Mouse (Mus musculus) testis, adult 2 months (tissue): ENCODE measurements around the gene Apba1. TPM values are rescaled to one million over a fixed set of nuclear protein-coding genes. Genes with fewer than 3 reads are reported as not detected.

Experiments used
- H3K27ac ChIP-seq: fragments of 200-500 bp; 2 replicates; pipeline ENCODE4 v1.5.1; 2012; ENCODE audit warnings: low read depth, low read length; ENCODE audit not compliant: control insufficient read depth, insufficient read depth
- H3K27me3 ChIP-seq: fragments of 200-500 bp; 2 replicates; pipeline ENCODE4 v1.6.1; 2012; ENCODE audit warnings: mild to moderate bottlenecking, low read length, moderate library complexity; ENCODE audit not compliant: control insufficient read depth, insufficient read depth
- H3K36me3 ChIP-seq: fragments of 200-500 bp; 2 replicates; pipeline ENCODE4 v1.6.1; 2012; ENCODE audit warnings: mild to moderate bottlenecking, low read length; ENCODE audit not compliant: control insufficient read depth, insufficient read depth
- H3K4me1 ChIP-seq: fragments of 200-500 bp; 2 replicates; pipeline ENCODE4 v1.6.1; 2012; ENCODE audit warnings: low read length; ENCODE audit not compliant: control insufficient read depth, insufficient read depth
- H3K4me3 ChIP-seq: fragments of 200-500 bp; 2 replicates; pipeline ENCODE4 v1.5.1; 2012; ENCODE audit warnings: low read depth, mild to moderate bottlenecking, low read length, moderate library complexity, mixed read lengths; ENCODE audit not compliant: control insufficient read depth
- CTCF ChIP-seq: fragments of 200-500 bp; IDR thresholded peaks from 2 replicates; pipeline ENCODE4 v1.5.1; 2012; ENCODE audit warnings: low read depth, mild to moderate bottlenecking, inconsistent platforms, low read length, moderate library complexity; ENCODE audit not compliant: control insufficient read depth, insufficient read depth, insufficient replicate concordance
- POLR2A ChIP-seq: fragments of 200-500 bp; IDR thresholded peaks from 2 replicates; pipeline ENCODE4 v1.6.1; 2012; ENCODE audit warnings: low read depth, mild to moderate bottlenecking, inconsistent platforms, low read length, moderate library complexity; ENCODE audit not compliant: control insufficient read depth
- polyA plus RNA-seq: library from polyadenylated mRNA; depleted of rRNA; stranded (reverse); fragments of >200 nt; gene quantifications from 2 replicates; pipeline ENCODE4 v1.2.3, GENCODE M21; 2012

The Apba1 gene
- polyA plus RNA-seq, 1 experiment = 24.1 TPM

DNA sequence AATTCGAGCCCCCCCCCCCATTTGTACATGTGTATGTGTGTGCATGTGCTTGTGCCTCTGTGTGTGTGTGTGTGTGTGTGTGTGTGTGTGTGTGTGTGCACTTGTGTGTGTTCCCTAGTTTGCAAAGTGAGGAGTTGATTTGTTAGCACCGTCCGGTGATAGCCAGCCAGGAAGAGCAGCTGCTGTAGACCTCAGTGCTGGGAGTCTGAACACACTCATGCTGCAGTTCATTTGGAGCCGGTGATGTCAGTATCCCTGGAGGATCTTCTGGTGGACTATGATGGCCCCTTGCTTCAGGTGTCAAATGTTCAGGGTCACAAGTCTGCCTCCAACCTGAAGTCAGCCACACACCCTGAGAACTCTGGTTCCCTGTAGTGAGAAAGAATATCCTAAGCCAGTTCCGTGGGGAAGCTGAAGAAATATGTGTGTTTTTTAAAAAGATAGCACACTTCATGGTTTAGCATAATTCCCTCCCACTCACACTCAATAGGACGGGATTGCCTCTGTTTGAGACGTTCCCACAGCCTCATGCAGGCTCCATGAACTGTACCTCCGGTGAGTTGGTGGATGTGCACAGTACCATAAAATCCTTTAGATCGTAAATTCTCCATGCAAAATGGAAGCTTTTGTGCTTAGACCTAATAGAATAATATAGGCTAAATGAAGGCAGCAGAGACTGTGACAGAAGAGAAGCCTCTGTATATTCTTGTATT is 29.9 kb downstream of the Apba1 start:
- Histone ChIP-seq H3K27me3 (no peaks in the 10 kb centered on the region), H3K4me1 (no peaks in the 10 kb centered on the region), H3K27ac (no peak overlapping the region), H3K36me3 (no peaks in the 10 kb centered on the region), H3K4me3 (no peak overlapping the region)
- TF ChIP-seq CTCF = no peak
- no peak for TF ChIP-seq POLR2A

DNA sequence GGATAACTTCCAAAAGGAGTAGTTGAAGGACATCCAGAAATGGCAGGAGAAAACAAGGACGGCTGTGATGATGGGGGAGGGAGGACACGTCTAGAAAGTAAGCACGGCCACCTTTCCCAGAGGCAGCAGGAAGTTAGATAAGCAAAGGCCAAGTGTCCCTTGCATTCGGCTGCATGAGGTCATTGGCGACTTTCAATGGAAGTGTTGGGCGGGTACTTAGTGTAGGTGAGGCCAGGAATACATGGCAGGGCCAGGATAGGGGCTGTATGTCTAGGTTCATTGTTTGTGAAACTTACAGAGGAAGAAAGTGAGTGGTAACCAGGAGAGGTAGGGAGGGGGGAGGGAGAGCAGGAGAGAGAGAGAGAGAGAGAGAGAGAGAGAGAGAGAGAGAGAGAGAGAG is 33.0 kb downstream of the Apba1 start:
- Histone ChIP-seq H3K4me3 (no peak overlapping the region), H3K4me1 (no peaks in the 10 kb centered on the region), H3K27ac (no peak overlapping the region), H3K36me3 (no peaks in the 10 kb centered on the region), H3K27me3 (no peaks in the 10 kb centered on the region)
- TF ChIP-seq POLR2A = no peak
- no peak for TF ChIP-seq CTCF

- no peaks in the 10 kb centered on the region for H3K4me1 ChIP-seq
- no peaks in the 10 kb centered on the region for H3K27me3 ChIP-seq
- no peak for TF ChIP-seq CTCF
- no peak for TF ChIP-seq POLR2A
- H3K4me3 ChIP-seq = no peak overlapping the region
- H3K27ac ChIP-seq = no peak overlapping the region
- H3K36me3 ChIP-seq = no peaks in the 10 kb centered on the region
Measured at GRCm38 (mm10) chr19:23792559-23792958, 33.9 kb downstream of the Apba1 start.

GRCm38 (mm10) chr19:23794491-23794890 is 35.8 kb downstream of the Apba1 start:
- H3K4me1 ChIP-seq = no peaks in the 10 kb centered on the region
- no peaks in the 10 kb centered on the region for H3K27me3 ChIP-seq
- H3K36me3 ChIP-seq = no peaks in the 10 kb centered on the region
- TF ChIP-seq CTCF (no peak), POLR2A (no peak)
- no peak overlapping the region for H3K27ac ChIP-seq
- no peak overlapping the region for H3K4me3 ChIP-seq

- Histone ChIP-seq H3K36me3 (no peaks in the 10 kb centered on the region), H3K4me3 (no peak overlapping the region), H3K27me3 (no peaks in the 10 kb centered on the region), H3K4me1 (no peaks in the 10 kb centered on the region), H3K27ac (no peak overlapping the region)
- TF ChIP-seq CTCF (no peak), POLR2A (no peak)
Measured at GRCm38 (mm10) chr19:23795156-23795555, 36.5 kb downstream of the Apba1 start.

GRCm38 (mm10) chr19:23801174-23801573 is 42.5 kb downstream of the Apba1 start:
- H3K27ac ChIP-seq = no peak overlapping the region

GRCm38 (mm10) chr19:23803221-23803870 is 44.7 kb downstream of the Apba1 start:
- Histone ChIP-seq H3K4me3 (no peak overlapping the region), H3K27ac (no peak overlapping the region), H3K27me3 (no peaks in the 10 kb centered on the region), H3K4me1 (no peaks in the 10 kb centered on the region), H3K36me3 (no peaks in the 10 kb centered on the region)
- TF ChIP-seq POLR2A (no peak), CTCF (no peak)

More at GRCm38 (mm10) chr19:23801174-23801573, 42.5 kb downstream of the Apba1 start:
- Histone ChIP-seq H3K4me1 (no peaks in the 10 kb centered on the region), H3K4me3 (no peak overlapping the region), H3K27me3 (no peaks in the 10 kb centered on the region), H3K36me3 (no peaks in the 10 kb centered on the region)
- TF ChIP-seq CTCF (no peak), POLR2A (no peak)

DNA sequence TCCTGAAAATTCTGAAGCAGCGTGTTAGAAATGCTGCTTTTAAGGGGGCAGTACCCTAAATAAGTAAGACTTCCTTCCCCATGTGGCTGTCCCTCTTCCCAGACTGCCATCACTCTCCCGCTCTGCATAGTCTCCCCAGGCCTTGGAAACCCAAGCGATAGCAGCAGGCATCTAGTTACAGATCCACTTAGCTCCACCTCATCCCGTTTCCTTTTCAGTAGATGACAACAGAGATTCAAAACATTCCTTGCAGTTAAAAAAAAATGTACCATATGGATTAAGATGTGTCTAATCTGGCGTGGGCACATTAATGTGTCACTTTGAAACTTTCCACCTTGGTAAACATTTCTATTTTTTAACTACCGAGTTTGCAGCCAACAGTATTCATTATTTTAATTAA is 48.1 kb downstream of the Apba1 start:
- Histone ChIP-seq H3K27me3 (no peaks in the 10 kb centered on the region), H3K27ac (no peak overlapping the region), H3K36me3 (no peaks in the 10 kb centered on the region), H3K4me1 (no peaks in the 10 kb centered on the region), H3K4me3 (no peak overlapping the region)
- TF ChIP-seq CTCF (no peak), POLR2A (no peak)
